Mouse (Mus musculus): Measurements from ENCODE around the gene Fndc5. TPM values are rescaled to one million over a fixed set of nuclear protein-coding genes. Genes with fewer than 3 reads are reported as not detected.

Fndc5 gene
- polyA plus RNA-seq, 1 experiment = 11.0 TPM

GRCm38 (mm10) chr4:129179560-129179959, 42.8 kb downstream of the Fndc5 start:
- peaks cover 2% of the 10 kb centered on the region; the same call in 1 of the 2 replicates for H3K36me3 ChIP-seq (ENCODE audit: control insufficient read depth, insufficient read depth, low read length)
- no peaks in the 10 kb centered on the region for H3K27me3 ChIP-seq (ENCODE audit: control insufficient read depth, insufficient read depth, low read length)
- no peaks in the 10 kb centered on the region for H3K4me1 ChIP-seq (ENCODE audit: control insufficient read depth, insufficient read depth, low read length)
- no peak overlapping the region for H3K27ac ChIP-seq (ENCODE audit: control insufficient read depth, insufficient read depth, low read depth, low read length)
- TF ChIP-seq CTCF (IDR thresholded peaks at IDR 0.05; ENCODE audit: control insufficient read depth, insufficient read depth, insufficient replicate concordance, low read depth, low read length) = no peak
- no peak for TF ChIP-seq POLR2A (IDR thresholded peaks at IDR 0.05; ENCODE audit: control insufficient read depth, low read depth, low read length)
- H3K4me3 ChIP-seq (ENCODE audit: control insufficient read depth, low read depth, low read length) = no peak overlapping the region

- Histone ChIP-seq H3K36me3 (ENCODE audit: control insufficient read depth, insufficient read depth, low read length) (no peaks in the 10 kb centered on the region), H3K27ac (ENCODE audit: control insufficient read depth, insufficient read depth, low read depth, low read length) (no peak overlapping the region; the same call in 1 of the 2 replicates), H3K4me3 (ENCODE audit: control insufficient read depth, low read depth, low read length) (peak overlapping the region; percentile 100; the same call in 1 of the 2 replicates), H3K4me1 (ENCODE audit: control insufficient read depth, insufficient read depth, low read length) (peaks cover 8% of the 10 kb centered on the region), H3K27me3 (ENCODE audit: control insufficient read depth, insufficient read depth, low read length) (no peaks in the 10 kb centered on the region)
- no peak for TF ChIP-seq POLR2A (IDR thresholded peaks at IDR 0.05; ENCODE audit: control insufficient read depth, low read depth, low read length)
- no peak for TF ChIP-seq CTCF (IDR thresholded peaks at IDR 0.05; ENCODE audit: control insufficient read depth, insufficient read depth, insufficient replicate concordance, low read depth, low read length)
These were observed 51.4 kb downstream of the Fndc5 start for GRCm38 (mm10) chr4:129188041-129188659.

GRCm38 (mm10) chr4:129188803-129189541, 52.2 kb downstream of the Fndc5 start:
- Histone ChIP-seq H3K4me1 (ENCODE audit: control insufficient read depth, insufficient read depth, low read length) (peaks cover 8% of the 10 kb centered on the region), H3K4me3 (ENCODE audit: control insufficient read depth, low read depth, low read length) (peak overlapping the region; percentile 100), H3K27me3 (ENCODE audit: control insufficient read depth, insufficient read depth, low read length) (no peaks in the 10 kb centered on the region), H3K36me3 (ENCODE audit: control insufficient read depth, insufficient read depth, low read length) (no peaks in the 10 kb centered on the region; the same call in 1 of the 2 replicates), H3K27ac (ENCODE audit: control insufficient read depth, insufficient read depth, low read depth, low read length) (peak overlapping the region; percentile 98)
- TF ChIP-seq POLR2A (IDR thresholded peaks at IDR 0.05; ENCODE audit: control insufficient read depth, low read depth, low read length) (no peak; the same call in none of the 2 replicates), CTCF (IDR thresholded peaks at IDR 0.05; ENCODE audit: control insufficient read depth, insufficient read depth, insufficient replicate concordance, low read depth, low read length) (no peak)

- H3K27me3 ChIP-seq (ENCODE audit: control insufficient read depth, insufficient read depth, low read length) = no peaks in the 10 kb centered on the region
- peaks cover 8% of the 10 kb centered on the region for H3K4me1 ChIP-seq (ENCODE audit: control insufficient read depth, insufficient read depth, low read length)
- no peaks in the 10 kb centered on the region; the same call in 1 of the 2 replicates for H3K36me3 ChIP-seq (ENCODE audit: control insufficient read depth, insufficient read depth, low read length)
- peak within 1 kb of the TSS; percentile 100 for H3K4me3 ChIP-seq (ENCODE audit: control insufficient read depth, low read depth, low read length)
- TF ChIP-seq CTCF (IDR thresholded peaks at IDR 0.05; ENCODE audit: control insufficient read depth, insufficient read depth, insufficient replicate concordance, low read depth, low read length) (no peak), POLR2A (IDR thresholded peaks at IDR 0.05; ENCODE audit: control insufficient read depth, low read depth, low read length) (peak; percentile 74)
- H3K27ac ChIP-seq (ENCODE audit: control insufficient read depth, insufficient read depth, low read depth, low read length) = peak within 1 kb of the TSS; percentile 98
These were observed 53.0 kb downstream of the Fndc5 start, which contains the start of the genes S100pbp and Yars for GRCm38 (mm10) chr4:129189542-129190519. Gene S100pbp (minus strand): TSS chr4:129189727. Gene Yars (plus strand): TSS chr4:129189760.

DNA sequence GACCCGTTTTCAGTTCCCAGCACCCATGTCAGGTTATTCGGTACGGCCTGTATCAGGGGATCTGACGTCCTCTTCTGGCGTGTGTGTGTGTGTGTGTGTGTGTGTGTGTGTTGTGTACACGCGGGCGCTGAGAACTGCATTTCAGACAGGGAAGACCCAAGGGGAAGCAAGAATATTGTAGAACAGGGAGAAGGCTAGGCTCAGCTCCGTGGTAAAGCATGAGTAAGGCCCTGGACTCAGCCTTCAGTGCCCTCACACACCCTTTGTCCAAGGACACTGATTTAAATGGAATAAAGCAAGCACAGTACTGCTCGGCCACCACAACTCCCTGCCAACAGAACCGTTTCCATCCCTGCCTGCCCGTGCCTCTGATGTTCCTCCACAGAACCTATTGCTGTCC, 53.7 kb downstream of the Fndc5 start:
- peaks cover 8% of the 10 kb centered on the region for H3K4me1 ChIP-seq (ENCODE audit: control insufficient read depth, insufficient read depth, low read length)
- peak overlapping the region; percentile 100 for H3K4me3 ChIP-seq (ENCODE audit: control insufficient read depth, low read depth, low read length)
- H3K27ac ChIP-seq (ENCODE audit: control insufficient read depth, insufficient read depth, low read depth, low read length) = peak overlapping the region; percentile 98
- H3K36me3 ChIP-seq (ENCODE audit: control insufficient read depth, insufficient read depth, low read length) = no peaks in the 10 kb centered on the region; the same call in 1 of the 2 replicates
- peak; percentile 27; the same call in 1 of the 2 replicates for TF ChIP-seq POLR2A (IDR thresholded peaks at IDR 0.05; ENCODE audit: control insufficient read depth, low read depth, low read length)
- no peak; the same call in 1 of the 2 replicates for TF ChIP-seq CTCF (IDR thresholded peaks at IDR 0.05; ENCODE audit: control insufficient read depth, insufficient read depth, insufficient replicate concordance, low read depth, low read length)
- H3K27me3 ChIP-seq (ENCODE audit: control insufficient read depth, insufficient read depth, low read length) = no peaks in the 10 kb centered on the region

DNA sequence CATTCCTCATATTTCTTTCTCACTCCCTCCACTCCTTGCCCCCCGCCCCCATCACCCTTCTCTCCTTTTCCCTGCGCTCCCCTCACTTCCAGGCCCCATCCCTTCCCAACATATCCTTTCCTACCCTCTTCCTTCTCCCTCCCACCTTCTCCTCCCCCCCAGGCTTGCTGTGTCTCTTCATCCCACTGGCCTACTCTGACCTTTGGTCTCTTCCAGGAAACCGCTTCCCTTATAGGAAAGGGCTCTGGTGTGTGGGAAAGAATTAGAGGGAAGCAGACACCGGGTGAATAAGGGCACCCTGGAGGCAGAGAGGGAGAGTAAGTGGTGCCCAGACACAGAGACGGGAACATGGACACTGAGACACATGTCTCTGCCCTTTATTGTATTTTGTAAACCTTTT, 54.9 kb downstream of the Fndc5 start:
- H3K36me3 ChIP-seq (ENCODE audit: control insufficient read depth, insufficient read depth, low read length) = no peaks in the 10 kb centered on the region; the same call in 1 of the 2 replicates
- H3K27ac ChIP-seq (ENCODE audit: control insufficient read depth, insufficient read depth, low read depth, low read length) = no peak overlapping the region
- TF ChIP-seq POLR2A (IDR thresholded peaks at IDR 0.05; ENCODE audit: control insufficient read depth, low read depth, low read length) = no peak
- no peak for TF ChIP-seq CTCF (IDR thresholded peaks at IDR 0.05; ENCODE audit: control insufficient read depth, insufficient read depth, insufficient replicate concordance, low read depth, low read length)
- no peak overlapping the region for H3K4me3 ChIP-seq (ENCODE audit: control insufficient read depth, low read depth, low read length)
- H3K4me1 ChIP-seq (ENCODE audit: control insufficient read depth, insufficient read depth, low read length) = peaks cover 8% of the 10 kb centered on the region
- no peaks in the 10 kb centered on the region for H3K27me3 ChIP-seq (ENCODE audit: control insufficient read depth, insufficient read depth, low read length)

Other genes with a start within 250 kb of the Fndc5 start
- 213 and 251 TPM in 2 replicates for gene Azin2, start 174.6 kb upstream of the Fndc5 start, polyA plus RNA-seq (2012; rRNA removed)
- 98.0 and 115 TPM in 2 replicates for gene Ak2, start 145.0 kb upstream of the Fndc5 start, polyA plus RNA-seq (2012; rRNA removed)
- gene Rnf19b, start 78.7 kb upstream of the Fndc5 start, polyA plus RNA-seq (2012; rRNA removed) = 515 and 590 TPM in 2 replicates
- 0.42 and 2.4 TPM in 2 replicates for gene Tmem54, start 31.5 kb upstream of the Fndc5 start, polyA plus RNA-seq (2012; rRNA removed)
- gene Hpca, start 15.0 kb upstream of the Fndc5 start, polyA plus RNA-seq (2012; rRNA removed) = 9.3 and 10.2 TPM in 2 replicates
- gene S100pbp, start 52.7 kb downstream of the Fndc5 start, polyA plus RNA-seq (2012; rRNA removed) = 26.8 and 34.6 TPM in 2 replicates
- gene Yars, start 52.8 kb downstream of the Fndc5 start, polyA plus RNA-seq (2012; rRNA removed) = 9.5 and 11.9 TPM in 2 replicates
- 1.4 and 2.5 TPM in 2 replicates for gene C77080, start 124.4 kb downstream of the Fndc5 start, polyA plus RNA-seq (2012; rRNA removed)
- 0.36 and 0.40 TPM in 2 replicates for gene Sync, start 150.6 kb downstream of the Fndc5 start, polyA plus RNA-seq (2012; rRNA removed)
- 46.1 and 51.5 TPM in 2 replicates for gene Rbbp4, start 198.4 kb downstream of the Fndc5 start, polyA plus RNA-seq (2012; rRNA removed)
- 19.1 and 20.7 TPM in 2 replicates for gene Zbtb8os, start 198.7 kb downstream of the Fndc5 start, polyA plus RNA-seq (2012; rRNA removed)
- 4.6 and 5.6 TPM in 2 replicates for gene Zbtb8a, start 241.1 kb downstream of the Fndc5 start, polyA plus RNA-seq (2012; rRNA removed)